Mouse (Mus musculus) embryonic facial prominence, embryonic 13.5 days (tissue): ENCODE measurements at regions not wholly inside any gene's neighbourhood (a gene's known extent, or its start where the extent isn't known, plus 50 kb on each side); places are given as distances from the start of the nearest gene placed in this dataset.

Experiments
- ATAC-seq: fragments of 200-750 bp; cut with Nextera tagmentation; 2 replicates; pipeline ENCODE4 v1.8.0; 2017; ENCODE audit warnings: low read depth; ENCODE audit not compliant: insufficient number of reproducible peaks, insufficient read depth, low FRiP score, low TSS enrichment
- H3K27ac ChIP-seq: fragments of 300-500 bp; sonication (generic); 2 replicates; pipeline ENCODE4 v1.5.1; 2015; ENCODE audit warnings: moderate library complexity, mild to moderate bottlenecking, inconsistent platforms
- H3K27me3 ChIP-seq: fragments of 300-500 bp; sonication (generic); 2 replicates; pipeline ENCODE4 v1.6.1; 2015; ENCODE audit warnings: mild to moderate bottlenecking, inconsistent platforms
- H3K36me3 ChIP-seq: fragments of 300-500 bp; sonication (generic); 2 replicates; pipeline ENCODE4 v1.6.1; 2015; ENCODE audit warnings: mild to moderate bottlenecking, inconsistent platforms
- H3K4me1 ChIP-seq: fragments of 300-500 bp; sonication (generic); 2 replicates; pipeline ENCODE4 v1.6.1; 2015; ENCODE audit warnings: inconsistent platforms
- H3K4me2 ChIP-seq: fragments of 300-500 bp; sonication (generic); 2 replicates; pipeline ENCODE4 v1.6.1; 2015; ENCODE audit warnings: moderate library complexity, mild to moderate bottlenecking, inconsistent platforms
- H3K4me3 ChIP-seq: fragments of 300-500 bp; sonication (generic); 2 replicates; pipeline ENCODE4 v1.5.1; 2015; ENCODE audit warnings: mild to moderate bottlenecking, inconsistent platforms
- H3K9ac ChIP-seq: fragments of 300-500 bp; sonication (generic); 2 replicates; pipeline ENCODE4 v1.6.1; 2015; ENCODE audit warnings: mild to moderate bottlenecking, inconsistent platforms
- H3K9me3 ChIP-seq: fragments of 300-500 bp; sonication (generic); 2 replicates; pipeline ENCODE4 v1.6.1; 2016; ENCODE audit warnings: inconsistent platforms
- WGBS: fragments of 180-500 bp; shearing (Covaris S2); methylation state at CpG from one replicate; pipeline ENCODE4 v1.1.7; 2015; ENCODE audit warnings: mixed read lengths; 5-methylcytosine and 5-hydroxymethylcytosine counted together

GRCm38 (mm10) chr7:136033536-136033935 is 317.4 kb upstream of the Mki67 start:
- no peak overlapping the region for H3K9ac ChIP-seq
- H3K36me3 ChIP-seq = no peaks in the 10 kb centered on the region
- H3K27me3 ChIP-seq = no peaks in the 10 kb centered on the region
- H3K4me1 ChIP-seq = no peaks in the 10 kb centered on the region
- no peak overlapping the region for H3K27ac ChIP-seq
- no peak overlapping the region for H3K4me2 ChIP-seq
- 87% methylated on average over 5 of the region's 5 CpGs for WGBS
- ATAC-seq = no peak
- H3K9me3 ChIP-seq = no peaks in the 10 kb centered on the region
- H3K4me3 ChIP-seq = no peak overlapping the region

GRCm38 (mm10) chr7:136035735-136036134 is 319.6 kb upstream of the Mki67 start:
- 0 out of 2 replicates have a peak, but pooled peaks cover 4% of the 10 kb centered on the region for H3K4me1 ChIP-seq
- H3K4me3 ChIP-seq = no peak overlapping the region
- no peaks in the 10 kb centered on the region for H3K36me3 ChIP-seq
- no peaks in the 10 kb centered on the region for H3K27me3 ChIP-seq
- no peak overlapping the region for H3K27ac ChIP-seq
- H3K4me2 ChIP-seq = no peak overlapping the region
- no peaks in the 10 kb centered on the region for H3K9me3 ChIP-seq
- no peak overlapping the region for H3K9ac ChIP-seq
- no peak for ATAC-seq
- WGBS = 82% methylated on average over 7 of the region's 7 CpGs

- Histone ChIP-seq H3K36me3 (no peaks in the 10 kb centered on the region), H3K27me3 (peaks cover 3% of the 10 kb centered on the region; the same call in 1 of the 2 replicates), H3K27ac (no peak overlapping the region), H3K4me3 (no peak overlapping the region), H3K9me3 (no peaks in the 10 kb centered on the region), H3K9ac (no peak overlapping the region), H3K4me1 (peaks cover 8% of the 10 kb centered on the region; the same call in 1 of the 2 replicates), H3K4me2 (no peak overlapping the region)
- WGBS = 68% methylated on average over 5 of the region's 5 CpGs
- ATAC-seq = no peak
These were observed 321.9 kb upstream of the Mki67 start for GRCm38 (mm10) chr7:136038072-136038471.

GRCm38 (mm10) chr7:136038906-136039305 is 322.7 kb upstream of the Mki67 start:
- H3K4me3 ChIP-seq = no peak overlapping the region
- no peak for ATAC-seq
- H3K36me3 ChIP-seq = no peaks in the 10 kb centered on the region
- H3K9ac ChIP-seq = no peak overlapping the region
- no peak overlapping the region for H3K4me2 ChIP-seq
- peaks cover 4% of the 10 kb centered on the region; the same call in 1 of the 2 replicates for H3K27me3 ChIP-seq
- peaks cover 8% of the 10 kb centered on the region; the same call in 1 of the 2 replicates for H3K4me1 ChIP-seq
- WGBS = 43% methylated on average over 2 of the region's 2 CpGs
- H3K9me3 ChIP-seq = no peaks in the 10 kb centered on the region
- H3K27ac ChIP-seq = no peak overlapping the region

GRCm38 (mm10) chr7:136041921-136042320 is 325.8 kb upstream of the Mki67 start:
- Histone ChIP-seq H3K36me3 (no peaks in the 10 kb centered on the region), H3K27ac (no peak overlapping the region), H3K4me1 (peaks cover 32% of the 10 kb centered on the region), H3K4me3 (no peak overlapping the region), H3K27me3 (peaks cover 7% of the 10 kb centered on the region; the same call in 1 of the 2 replicates), H3K9me3 (no peaks in the 10 kb centered on the region), H3K4me2 (no peak overlapping the region), H3K9ac (no peak overlapping the region)
- WGBS = 28% methylated on average over 4 of the region's 4 CpGs
- ATAC-seq = no peak

GRCm38 (mm10) chr7:136046645-136047363 is 330.6 kb upstream of the Mki67 start:
- Histone ChIP-seq H3K9ac (no peak overlapping the region), H3K27me3 (peaks cover 17% of the 10 kb centered on the region; the same call in 1 of the 2 replicates), H3K36me3 (no peaks in the 10 kb centered on the region), H3K27ac (peak overlapping the region; percentile 76), H3K4me3 (no peak overlapping the region), H3K4me2 (peak overlapping the region; percentile 36), H3K4me1 (peaks cover 60% of the 10 kb centered on the region), H3K9me3 (no peaks in the 10 kb centered on the region)
- WGBS = 18% methylated on average over 14 of the region's 14 CpGs
- ATAC-seq = peak; percentile 75

GRCm38 (mm10) chr7:136047364-136047945 is 331.3 kb upstream of the Mki67 start:
- ATAC-seq = no peak
- Histone ChIP-seq H3K36me3 (no peaks in the 10 kb centered on the region), H3K4me2 (peak overlapping the region; percentile 36), H3K9me3 (no peaks in the 10 kb centered on the region), H3K27ac (peak overlapping the region; percentile 76), H3K9ac (no peak overlapping the region), H3K4me1 (peaks cover 57% of the 10 kb centered on the region), H3K4me3 (no peak overlapping the region), H3K27me3 (peaks cover 20% of the 10 kb centered on the region; the same call in 1 of the 2 replicates)
- WGBS = 20% methylated on average over 7 of the region's 7 CpGs

GRCm38 (mm10) chr7:136048925-136049586 is 332.9 kb upstream of the Mki67 start:
- no peak overlapping the region for H3K9ac ChIP-seq
- peaks cover 20% of the 10 kb centered on the region for H3K27me3 ChIP-seq
- ATAC-seq = no peak
- 40% methylated on average over 8 of the region's 8 CpGs for WGBS
- no peak overlapping the region for H3K4me3 ChIP-seq
- H3K4me1 ChIP-seq = peaks cover 57% of the 10 kb centered on the region
- H3K36me3 ChIP-seq = no peaks in the 10 kb centered on the region
- no peak overlapping the region for H3K4me2 ChIP-seq
- H3K9me3 ChIP-seq = no peaks in the 10 kb centered on the region
- no peak overlapping the region for H3K27ac ChIP-seq

GRCm38 (mm10) chr7:136049587-136049930 is 333.4 kb upstream of the Mki67 start:
- H3K9me3 ChIP-seq = no peaks in the 10 kb centered on the region
- peaks cover 19% of the 10 kb centered on the region for H3K27me3 ChIP-seq
- H3K9ac ChIP-seq = no peak overlapping the region
- H3K4me3 ChIP-seq = no peak overlapping the region
- no peak overlapping the region for H3K27ac ChIP-seq
- 54% methylated on average over 4 of the region's 4 CpGs for WGBS
- ATAC-seq = no peak
- no peaks in the 10 kb centered on the region for H3K36me3 ChIP-seq
- H3K4me2 ChIP-seq = no peak overlapping the region
- peaks cover 56% of the 10 kb centered on the region for H3K4me1 ChIP-seq

GRCm38 (mm10) chr7:136050116-136050515 is 334.0 kb upstream of the Mki67 start:
- H3K36me3 ChIP-seq = no peaks in the 10 kb centered on the region
- no peaks in the 10 kb centered on the region for H3K9me3 ChIP-seq
- H3K4me1 ChIP-seq = peaks cover 52% of the 10 kb centered on the region
- 29% methylated on average over 3 of the region's 3 CpGs for WGBS
- H3K27ac ChIP-seq = no peak overlapping the region
- no peak for ATAC-seq
- peaks cover 17% of the 10 kb centered on the region for H3K27me3 ChIP-seq
- H3K4me3 ChIP-seq = no peak overlapping the region
- no peak overlapping the region for H3K4me2 ChIP-seq
- no peak overlapping the region for H3K9ac ChIP-seq

- ATAC-seq = no peak
- peaks cover 42% of the 10 kb centered on the region for H3K4me1 ChIP-seq
- no peak overlapping the region for H3K4me3 ChIP-seq
- peak overlapping the region; percentile 19 for H3K4me2 ChIP-seq
- H3K9ac ChIP-seq = no peak overlapping the region
- no peak overlapping the region for H3K27ac ChIP-seq
- no peaks in the 10 kb centered on the region for H3K36me3 ChIP-seq
- peaks cover 21% of the 10 kb centered on the region for H3K27me3 ChIP-seq
- 18% methylated on average over 16 of the region's 16 CpGs for WGBS
- no peaks in the 10 kb centered on the region for H3K9me3 ChIP-seq
These were observed 340.8 kb upstream of the Mki67 start for GRCm38 (mm10) chr7:136056876-136057484.
